8 mouse cellular contexts compared by ENCODE assay signal in genomic region chr4:123972423-123973049, GRCm38 (mm10). TPM values are rescaled to one million over a fixed set of nuclear protein-coding genes. Genes with fewer than 3 reads are reported as not detected.
DNase-seq lines count a peak whose midpoint lies in the region; ATAC-seq and TF ChIP-seq lines count a peak whose summit lies in the region.

No protein-coding gene starts in this region.

- H3K9me3 ChIP-seq in kidney, postnatal 0 days (replicated peaks; ENCODE audit: low read length): no peaks in the 10 kb centered on the region
- H3K9me3 ChIP-seq in forebrain, embryonic 14.5 days (replicated peaks; ENCODE audit: control insufficient read depth, low read length): no peaks in the 10 kb centered on the region; the same call in 1 of the 2 replicates
- no peaks in the 10 kb centered on the region for H3K9me3 ChIP-seq in liver, embryonic 11.5 days (ENCODE audit: control insufficient read depth, low read length)

- DNase-seq in kidney, postnatal 0 days (ENCODE audit: low spot score): no peak
- no peak for DNase-seq in kidney, postnatal 36 days
- no peak for DNase-seq in forebrain, embryonic 14.5 days (ENCODE audit: low spot score)
- DNase-seq in liver, embryonic 11.5 days (ENCODE audit: low spot score): no peak
- DNase-seq in retina, postnatal 1 day: peak; percentile 41
- no peak for DNase-seq in frontal cortex, postnatal 10 days (ENCODE audit: low spot score in 2 of 2)
- no peak for DNase-seq in ovary, postnatal 36 days (ENCODE audit: low spot score)

- no peaks in the 10 kb centered on the region for H3K36me3 ChIP-seq in kidney, postnatal 0 days (ENCODE audit: insufficient read depth, low read length)
- H3K36me3 ChIP-seq in forebrain, embryonic 14.5 days (ENCODE audit: control insufficient read depth, insufficient read depth, low read length): no peaks in the 10 kb centered on the region
- H3K36me3 ChIP-seq in liver, embryonic 11.5 days (ENCODE audit: control insufficient read depth, insufficient read depth, low read length): no peaks in the 10 kb centered on the region

- H3K27me3 ChIP-seq in kidney, postnatal 0 days (ENCODE audit: insufficient read depth, low read length): peaks cover 10% of the 10 kb centered on the region; the same call in 1 of the 2 replicates
- H3K27me3 ChIP-seq in forebrain, embryonic 14.5 days (replicated peaks; ENCODE audit: control insufficient read depth, insufficient read depth, low read length): 0 out of 2 replicates have a peak, but pooled peaks cover 3% of the 10 kb centered on the region
- H3K27me3 ChIP-seq in liver, embryonic 11.5 days (replicated peaks; ENCODE audit: control insufficient read depth, insufficient read depth, low read length): peaks cover 9% of the 10 kb centered on the region

- 13% methylated on average over 29 of the region's 29 CpGs for WGBS in kidney, postnatal 0 days
- WGBS in forebrain, embryonic 14.5 days: 9% methylated on average over 27 of the region's 29 CpGs
- 15% methylated on average over 27 of the region's 29 CpGs for whole genome bisulfite sequencing in liver, embryonic 11.5 days

- 0 out of 2 replicates have a peak overlapping the region, but pooled peaks have one; percentile 9 for H3K4me3 ChIP-seq in kidney, postnatal 0 days (replicated peaks; ENCODE audit: low read depth, low read length)
- H3K4me3 ChIP-seq in forebrain, embryonic 14.5 days (ENCODE audit: low read depth, low read length): peak overlapping the region; percentile 14
- H3K4me3 ChIP-seq in liver, embryonic 11.5 days (ENCODE audit: low read depth, low read length): 0 out of 2 replicates have a peak overlapping the region, but pooled peaks have one; percentile 17

- ATAC-seq in kidney, postnatal 0 days (replicated peaks; ENCODE audit: low FRiP score, low read depth): no peak
- ATAC-seq in forebrain, embryonic 14.5 days: 0 out of 2 replicates have a peak, but pooled peaks have one; percentile 48
- peak; percentile 29; the same call in 1 of the 2 replicates for ATAC-seq in liver, embryonic 11.5 days (replicated peaks; ENCODE audit: low FRiP score)
- no peak for ATAC-seq in megakaryocyte, adult 5-6 weeks (ENCODE audit: poor library complexity, severe bottlenecking)

- TF ChIP-seq CTCF in kidney, postnatal 0 days (IDR thresholded peaks at IDR 0.05; ENCODE audit: low read depth): no peak

- peak overlapping the region; percentile 43 for H3K4me2 ChIP-seq in kidney, postnatal 0 days (ENCODE audit: low read length)
- H3K4me2 ChIP-seq in forebrain, embryonic 14.5 days (ENCODE audit: low read length): peak overlapping the region; percentile 54
- H3K4me2 ChIP-seq in liver, embryonic 11.5 days: peak overlapping the region; percentile 53

- H3K9ac ChIP-seq in kidney, postnatal 0 days (ENCODE audit: low read depth, low read length): no peak overlapping the region
- H3K9ac ChIP-seq in forebrain, embryonic 14.5 days (ENCODE audit: low read length): peak overlapping the region; percentile 48; the same call in 1 of the 2 replicates
- H3K9ac ChIP-seq in liver, embryonic 11.5 days (ENCODE audit: low read depth, low read length): no peak overlapping the region

- no peaks in the 10 kb centered on the region for H3K4me1 ChIP-seq in kidney, postnatal 0 days (replicated peaks; ENCODE audit: insufficient read depth, low read length)
- peaks cover 4% of the 10 kb centered on the region for H3K4me1 ChIP-seq in forebrain, embryonic 14.5 days (ENCODE audit: control insufficient read depth, insufficient read depth, low read length)
- H3K4me1 ChIP-seq in liver, embryonic 11.5 days (replicated peaks; ENCODE audit: control insufficient read depth, insufficient read depth, low read length): no peaks in the 10 kb centered on the region; the same call in 1 of the 2 replicates

- no peak overlapping the region for H3K27ac ChIP-seq in kidney, postnatal 0 days
- H3K27ac ChIP-seq in forebrain, embryonic 14.5 days (ENCODE audit: low read depth, low read length): no peak overlapping the region
- no peak overlapping the region for H3K27ac ChIP-seq in liver, embryonic 11.5 days (ENCODE audit: low read depth, low read length)

RNA-seq across cellular contexts. Expression of gene 4930535I16Rik, which starts 54.7 kb away (rescaled TPM):
- not detected in 2 replicates for polyA plus RNA-seq in kidney, postnatal 0 days (2015; fragmentation: Nextera tagmentation; extraction: Ambion mirVana)
- not detected in 2 replicates for polyA plus RNA-seq in forebrain, embryonic 14.5 days (2014; fragmentation: Nextera tagmentation; extraction: Ambion mirVana)
- polyA plus RNA-seq in liver, embryonic 11.5 days (2014; fragmentation: Nextera tagmentation; extraction: Ambion mirVana): not detected in 2 replicates
- total RNA-seq in megakaryocyte, adult 5-6 weeks (2015): not detected in 2 replicates
- not detected in 2 replicates for total RNA-seq in megakaryocyte, adult 5-6 weeks (2017)

RNA-seq across cellular contexts. Expression of gene Rragc, which starts 55.3 kb away (rescaled TPM):
- 46.8 and 47.1 TPM in 2 replicates for polyA plus RNA-seq in kidney, postnatal 0 days (2015; fragmentation: Nextera tagmentation; extraction: Ambion mirVana)
- 42.5 and 47.9 TPM in 2 replicates for polyA plus RNA-seq in forebrain, embryonic 14.5 days (2014; fragmentation: Nextera tagmentation; extraction: Ambion mirVana)
- polyA plus RNA-seq in liver, embryonic 11.5 days (2014; fragmentation: Nextera tagmentation; extraction: Ambion mirVana): 37.8 and 39.9 TPM in 2 replicates
- 39.6 and 44.8 TPM in 2 replicates for total RNA-seq in megakaryocyte, adult 5-6 weeks (2015)
- 47.6 and 55.2 TPM in 2 replicates for total RNA-seq in megakaryocyte, adult 5-6 weeks (2017)

Comparison
In these comparisons a context has a peak if more than half of its experiments do, and no peak if none do; other contexts are left out.
1. ATAC-seq: peak in forebrain, embryonic 14.5 days (single experiment) and liver, embryonic 11.5 days (single experiment); none in kidney, postnatal 0 days (single experiment) and megakaryocyte, adult 5-6 weeks (single experiment).
2. Peak in every context shown above with its lines, with median percentiles within 50 percentile points of each other: H3K4me2 ChIP-seq and H3K4me3 ChIP-seq.